Mouse (Mus musculus): ENCODE data around the gene Ermn. TPM values are rescaled to one million over a fixed set of nuclear protein-coding genes. Genes with fewer than 3 reads are reported as not detected.

Gene Ermn
- not detected for polyA plus RNA-seq (2015; fragmentation: Illumina TruSeq; extraction: RNeasy Lipid Tissue Mini Kit (QIAGEN cat#74804); ENCODE audit: insufficient read depth, low replicate concordance)

DNA sequence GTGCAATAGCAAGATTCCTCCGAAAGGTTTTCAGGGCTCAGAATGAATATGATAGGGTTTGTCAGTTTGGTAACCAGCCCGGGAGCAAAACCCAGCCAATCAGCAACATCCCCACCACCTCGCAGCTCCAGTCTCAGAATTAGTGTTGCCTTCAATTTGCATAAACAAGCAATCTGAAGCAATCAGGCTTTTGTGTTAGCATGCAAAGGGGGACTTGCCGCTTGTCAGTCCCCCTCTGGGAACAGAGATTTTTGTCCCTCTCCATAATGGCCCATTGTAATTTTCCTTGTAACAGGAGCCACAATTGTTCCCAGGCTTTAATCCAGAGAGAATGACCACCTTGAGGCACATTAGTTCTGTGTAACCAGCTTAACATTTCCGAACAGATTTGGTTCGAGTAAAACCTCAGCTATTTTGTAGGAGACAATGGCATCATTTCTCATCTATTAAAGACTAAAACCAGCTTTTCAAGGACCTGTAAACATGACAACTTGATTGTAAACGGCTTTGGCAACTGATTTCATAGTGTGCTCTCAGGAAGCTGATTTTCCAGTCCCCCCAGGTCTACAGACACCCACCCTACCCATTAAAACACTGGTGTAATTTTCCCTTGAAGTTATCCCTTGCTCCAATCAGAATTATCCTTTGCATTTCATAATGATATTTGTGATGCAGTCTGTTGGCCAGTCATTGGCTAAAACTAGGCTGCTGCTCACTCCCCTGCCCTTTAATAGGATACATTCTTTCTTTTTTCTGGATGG is at the start of gene Ermn:
Gene Ermn (minus strand): TSS at position 44 of the 761 bp plus-strand sequence.

DNA sequence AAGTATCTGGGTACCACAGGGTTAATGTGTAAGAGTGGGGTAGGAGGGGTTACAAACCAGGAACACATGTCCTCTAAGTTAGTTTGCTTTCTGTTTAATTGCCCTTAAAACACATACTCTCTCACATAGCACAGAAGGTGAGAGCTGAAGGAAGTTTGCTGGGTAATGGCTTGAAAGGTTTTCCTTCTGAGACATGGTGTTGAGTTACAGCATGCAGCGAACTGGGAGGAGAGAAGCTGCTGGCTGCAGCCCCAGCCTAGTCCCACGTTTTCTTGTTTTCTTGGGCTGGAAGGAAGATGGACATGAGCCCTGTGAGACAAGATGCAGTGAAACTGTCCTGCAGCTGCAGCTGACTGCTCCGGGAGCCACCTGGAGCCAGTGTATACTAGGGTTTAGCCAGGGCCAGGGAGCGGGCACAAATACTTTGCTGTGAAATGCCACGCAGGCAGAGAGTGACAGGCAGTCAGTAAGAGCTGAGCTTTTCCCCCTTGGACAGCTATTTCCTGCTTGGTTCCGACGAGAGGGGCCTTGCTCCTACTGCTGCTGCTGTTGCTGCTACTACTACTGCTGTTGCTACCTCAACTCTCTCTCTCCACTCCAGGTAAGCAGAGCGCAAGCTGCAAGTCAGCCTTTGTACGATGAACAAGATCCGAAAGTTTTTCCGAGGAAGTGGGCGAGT is 54.8 kb downstream of the Ermn start, which contains the start of gene Galnt5:
Gene Galnt5 (plus strand): TSS at position 133 of the 679 bp plus-strand sequence.

Other genes with a start within 250 kb of the Ermn start
- not detected for gene Galnt5, start 55.0 kb downstream of the Ermn start, polyA plus RNA-seq (2015; fragmentation: Illumina TruSeq; extraction: RNeasy Lipid Tissue Mini Kit (QIAGEN cat#74804); ENCODE audit: insufficient read depth, low replicate concordance)
- 244 TPM for gene Cytip, start 142.7 kb upstream of the Ermn start, polyA plus RNA-seq (2015; fragmentation: Illumina TruSeq; extraction: RNeasy Lipid Tissue Mini Kit (QIAGEN cat#74804); ENCODE audit: insufficient read depth, low replicate concordance)